Mouse (Mus musculus): ENCODE measurements around the gene Olfr649. TPM values are rescaled to one million over a fixed set of nuclear protein-coding genes. Genes with fewer than 3 reads are reported as not detected.

The Olfr649 gene
- polyA plus RNA-seq (2014; fragmentation: Nextera tagmentation; extraction: Ambion mirVana) = not detected in 2 replicates

DNA sequence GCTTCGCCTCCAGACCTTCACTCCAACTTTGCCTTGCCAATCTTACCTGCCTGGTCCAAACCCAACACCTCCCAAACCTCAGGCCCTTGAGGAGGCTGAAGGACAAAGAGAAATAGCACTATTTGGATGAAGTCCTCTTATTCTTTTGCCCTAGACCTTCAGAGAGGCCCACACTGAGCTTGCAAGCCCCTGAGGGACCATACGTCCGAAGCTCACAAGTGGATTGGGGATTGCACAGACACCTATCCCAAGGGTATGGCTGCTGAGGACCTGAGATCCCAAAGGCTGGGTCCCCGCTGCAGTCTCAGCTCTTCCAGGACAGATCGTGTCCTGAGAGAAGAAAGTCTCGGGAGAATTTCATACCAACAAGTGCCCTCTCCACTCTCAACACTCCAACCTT, at the start of gene Olfr649:
Olfr649 (minus strand) TSS at position 101 of the 400 bp plus-strand sequence.
- no peak within 1 kb of the TSS for H3K4me2 ChIP-seq (ENCODE audit: low read depth, low read length)
- no peak within 1 kb of the TSS for H3K4me3 ChIP-seq (ENCODE audit: low read depth, low read length)
- WGBS = 86% methylated on average over 6 of the region's 6 CpGs

DNA sequence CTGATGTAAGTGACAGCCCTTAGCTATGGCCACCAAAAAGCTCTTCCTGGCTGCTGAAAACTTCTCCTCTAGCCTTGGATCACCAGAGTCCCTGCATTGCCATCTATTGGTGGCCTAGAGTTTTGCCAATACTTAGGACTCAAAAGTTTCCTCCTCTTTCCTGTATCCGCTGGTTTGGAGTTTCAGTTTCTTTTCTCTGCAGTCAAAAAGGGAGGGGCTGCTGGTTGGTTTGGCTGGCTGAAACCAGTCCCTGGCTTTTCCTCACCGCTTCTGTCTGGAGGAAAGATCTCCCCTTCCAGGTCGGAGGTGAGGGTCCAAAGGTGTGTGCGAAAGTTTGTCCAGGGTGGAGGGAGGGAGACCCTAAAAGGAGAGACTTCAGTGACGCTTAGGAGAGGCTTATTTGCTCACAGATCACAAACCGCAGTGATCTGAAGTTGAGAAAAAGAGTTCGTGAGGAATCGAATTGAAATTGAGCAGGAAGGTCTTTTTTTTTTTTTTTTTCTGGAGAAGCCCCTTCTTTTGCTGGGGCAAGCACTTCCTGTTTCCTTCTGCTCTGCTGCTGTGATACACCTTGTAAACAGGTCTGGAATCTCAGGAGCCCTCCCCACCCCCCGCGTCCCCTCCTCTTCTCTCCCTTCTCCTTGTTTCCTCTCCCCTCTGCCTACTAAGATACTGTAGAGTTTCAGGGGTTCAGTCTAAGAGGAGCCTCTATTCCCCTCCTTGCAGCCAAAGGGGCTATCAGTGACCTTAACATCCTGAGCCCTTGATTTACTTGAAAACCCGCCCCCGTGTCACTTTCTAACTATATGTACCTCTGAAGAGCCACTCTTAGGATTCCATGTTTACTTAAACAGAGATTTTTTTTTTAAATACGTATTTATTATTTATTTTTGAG, 48.7 kb upstream of the Olfr649 start, which contains the start of gene Trim34a:
Trim34a (plus strand) TSS at position 171 of the 895 bp plus-strand sequence.
- peak; percentile 44; the same call in 1 of the 2 replicates for ATAC-seq (ENCODE audit: low read depth)
- H3K4me2 ChIP-seq (ENCODE audit: low read depth, low read length) = peak within 1 kb of the TSS; percentile 33
- H3K36me3 ChIP-seq (ENCODE audit: control insufficient read depth, insufficient read depth, low read length) = no peaks in the 10 kb centered on the region
- H3K27me3 ChIP-seq (ENCODE audit: control insufficient read depth, insufficient read depth, low read length) = no peaks in the 10 kb centered on the region
- WGBS = 9% methylated on average over 13 of the region's 13 CpGs
- no peak within 1 kb of the TSS for H3K9ac ChIP-seq (replicated peaks; ENCODE audit: low read depth, low read length)
- no peaks in the 10 kb centered on the region for H3K9me3 ChIP-seq (ENCODE audit: control insufficient read depth, low read length)
- H3K4me3 ChIP-seq (ENCODE audit: low read depth, low read length) = peak within 1 kb of the TSS; percentile 25
- no peak within 1 kb of the TSS for H3K27ac ChIP-seq (ENCODE audit: low read depth, low read length)
- no peaks in the 10 kb centered on the region for H3K4me1 ChIP-seq (ENCODE audit: control insufficient read depth, insufficient read depth, low read length)

More for the DNA sequence above, at the start of gene Olfr649:
- Histone ChIP-seq H3K9me3 (ENCODE audit: control insufficient read depth, low read length) (no peaks in the 10 kb centered on the region), H3K27ac (ENCODE audit: low read depth, low read length) (no peak within 1 kb of the TSS), H3K27me3 (ENCODE audit: control insufficient read depth, insufficient read depth, low read length) (no peaks in the 10 kb centered on the region), H3K36me3 (ENCODE audit: control insufficient read depth, insufficient read depth, low read length) (no peaks in the 10 kb centered on the region), H3K9ac (replicated peaks; ENCODE audit: low read depth, low read length) (no peak within 1 kb of the TSS), H3K4me1 (ENCODE audit: control insufficient read depth, insufficient read depth, low read length) (no peaks in the 10 kb centered on the region)
- ATAC-seq (ENCODE audit: low read depth) = no peak

DNA sequence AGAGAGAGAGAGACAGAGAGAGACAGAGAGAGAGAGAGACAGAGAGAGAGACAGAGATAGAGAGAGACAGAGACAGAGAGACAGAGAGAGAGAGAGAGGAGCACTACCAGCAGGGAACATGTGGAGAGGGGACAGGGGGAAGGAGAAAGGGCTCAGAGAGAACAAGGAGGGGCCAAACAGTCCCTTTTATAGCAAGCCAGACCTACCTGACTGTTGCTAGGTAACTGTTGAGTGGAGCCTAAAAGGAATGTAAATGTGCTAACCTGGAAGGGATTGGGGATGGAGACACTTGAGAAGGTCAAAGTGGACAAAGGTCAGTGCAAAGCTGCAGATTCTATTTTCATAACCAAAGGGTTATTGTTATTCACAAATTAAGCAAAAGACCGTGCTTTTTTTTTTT, 47.8 kb upstream of the Olfr649 start:
- no peak for ATAC-seq (ENCODE audit: low read depth)
- H3K27ac ChIP-seq (ENCODE audit: low read depth, low read length) = no peak overlapping the region
- H3K27me3 ChIP-seq (ENCODE audit: control insufficient read depth, insufficient read depth, low read length) = no peaks in the 10 kb centered on the region
- WGBS = 45% methylated on average over 1 of the region's 1 CpGs
- no peak overlapping the region for H3K4me3 ChIP-seq (ENCODE audit: low read depth, low read length)
- H3K36me3 ChIP-seq (ENCODE audit: control insufficient read depth, insufficient read depth, low read length) = no peaks in the 10 kb centered on the region
- no peaks in the 10 kb centered on the region for H3K9me3 ChIP-seq (ENCODE audit: control insufficient read depth, low read length)
- H3K9ac ChIP-seq (replicated peaks; ENCODE audit: low read depth, low read length) = no peak overlapping the region
- no peaks in the 10 kb centered on the region for H3K4me1 ChIP-seq (ENCODE audit: control insufficient read depth, insufficient read depth, low read length)
- H3K4me2 ChIP-seq (ENCODE audit: low read depth, low read length) = no peak overlapping the region; the same call in 1 of the 2 replicates

DNA sequence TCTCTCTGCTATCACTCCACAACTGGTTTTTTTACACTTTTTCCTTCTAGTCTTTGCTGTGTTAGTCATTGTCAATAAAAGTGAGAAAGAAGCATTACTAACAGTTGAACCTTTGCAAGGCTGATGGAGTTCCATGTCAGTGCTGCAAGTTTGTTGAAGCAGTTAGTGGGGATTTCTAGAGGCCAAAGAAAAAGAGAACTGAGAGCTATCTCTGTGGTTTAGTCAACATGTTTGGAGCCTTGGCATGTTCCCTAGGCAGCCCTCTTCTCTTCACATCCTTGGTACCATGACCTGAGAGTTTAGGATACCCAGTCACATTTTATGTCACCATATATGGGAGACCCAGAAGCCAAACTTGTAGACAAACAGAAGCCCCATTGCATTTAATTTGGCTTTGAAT, 45.1 kb upstream of the Olfr649 start:
- H3K4me1 ChIP-seq (ENCODE audit: control insufficient read depth, insufficient read depth, low read length) = no peaks in the 10 kb centered on the region
- no peaks in the 10 kb centered on the region for H3K9me3 ChIP-seq (ENCODE audit: control insufficient read depth, low read length)
- H3K27me3 ChIP-seq (ENCODE audit: control insufficient read depth, insufficient read depth, low read length) = no peaks in the 10 kb centered on the region
- H3K4me2 ChIP-seq (ENCODE audit: low read depth, low read length) = no peak overlapping the region
- H3K27ac ChIP-seq (ENCODE audit: low read depth, low read length) = no peak overlapping the region
- ATAC-seq (ENCODE audit: low read depth) = no peak
- H3K9ac ChIP-seq (replicated peaks; ENCODE audit: low read depth, low read length) = no peak overlapping the region
- H3K4me3 ChIP-seq (ENCODE audit: low read depth, low read length) = no peak overlapping the region
- no peaks in the 10 kb centered on the region for H3K36me3 ChIP-seq (ENCODE audit: control insufficient read depth, insufficient read depth, low read length)

DNA sequence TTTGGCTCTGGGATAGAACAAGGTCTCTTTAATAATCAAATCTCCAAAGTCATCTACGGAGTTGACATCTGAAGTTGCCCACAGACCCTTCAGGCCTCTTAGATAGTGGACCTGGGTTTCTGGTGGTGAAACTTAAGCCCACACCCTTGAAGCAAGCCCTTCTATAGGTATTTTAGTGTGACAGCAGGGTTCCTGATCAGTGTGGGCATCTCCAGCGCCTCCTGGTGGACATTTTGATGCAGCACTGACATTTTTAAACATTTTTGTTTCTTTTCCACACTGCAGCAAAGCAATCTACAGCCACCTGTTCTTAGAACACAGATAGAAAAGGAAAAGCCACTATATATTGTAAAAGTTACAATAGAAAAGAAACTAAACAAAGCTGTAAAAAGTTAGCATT, 35.4 kb upstream of the Olfr649 start:
- H3K4me2 ChIP-seq (ENCODE audit: low read depth, low read length) = no peak overlapping the region
- no peaks in the 10 kb centered on the region for H3K4me1 ChIP-seq (ENCODE audit: control insufficient read depth, insufficient read depth, low read length)
- H3K9ac ChIP-seq (replicated peaks; ENCODE audit: low read depth, low read length) = no peak overlapping the region
- no peak overlapping the region for H3K27ac ChIP-seq (ENCODE audit: low read depth, low read length)
- no peak overlapping the region for H3K4me3 ChIP-seq (ENCODE audit: low read depth, low read length)
- no peaks in the 10 kb centered on the region for H3K9me3 ChIP-seq (ENCODE audit: control insufficient read depth, low read length)
- 37% methylated on average over 2 of the region's 2 CpGs for WGBS
- H3K27me3 ChIP-seq (ENCODE audit: control insufficient read depth, insufficient read depth, low read length) = no peaks in the 10 kb centered on the region
- no peaks in the 10 kb centered on the region for H3K36me3 ChIP-seq (ENCODE audit: control insufficient read depth, insufficient read depth, low read length)
- no peak for ATAC-seq (ENCODE audit: low read depth)

DNA sequence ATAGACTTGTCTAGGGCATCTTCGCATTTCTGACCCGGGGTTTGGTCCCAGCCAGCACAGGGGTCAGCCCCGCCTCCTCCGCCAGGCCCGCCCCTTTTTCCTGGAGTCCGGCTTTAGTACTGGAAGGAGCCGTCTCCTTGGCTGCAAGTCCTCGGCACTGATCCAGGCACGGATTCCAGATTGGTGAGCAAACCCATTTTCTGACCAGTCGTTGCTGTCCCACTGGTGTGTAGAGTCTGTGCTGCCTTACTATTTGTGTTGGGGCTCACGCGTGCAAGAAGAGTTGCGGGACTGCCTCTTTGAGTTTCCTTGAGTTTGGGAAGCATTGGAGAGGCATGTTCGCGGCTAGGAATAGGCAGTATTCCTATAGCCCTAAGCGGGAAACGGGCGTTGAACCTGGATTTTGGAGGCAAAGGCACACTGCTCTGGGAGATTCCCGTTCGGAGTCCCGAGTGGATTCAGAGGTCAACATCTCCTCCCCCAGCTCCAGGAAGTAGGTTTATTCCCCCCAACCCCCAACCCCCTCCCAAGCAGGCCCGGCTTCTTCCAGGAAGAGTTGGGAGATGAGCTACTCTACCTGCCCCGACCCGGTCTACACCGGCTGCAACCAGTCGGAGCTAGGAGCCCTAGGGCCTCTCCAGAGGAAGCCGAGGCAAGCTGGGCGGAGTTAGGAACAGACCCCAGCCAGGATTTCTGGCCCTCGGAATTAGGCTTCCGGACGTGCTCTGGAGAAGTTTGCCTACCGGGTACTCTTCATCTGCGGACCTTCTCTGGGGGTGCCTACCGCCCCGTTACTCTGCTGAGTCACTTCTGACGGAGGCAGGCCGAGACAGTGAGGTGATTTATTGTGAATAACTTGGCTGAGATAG, 23.1 kb upstream of the Olfr649 start, which contains the start of gene Trim6:
Trim6 (plus strand) TSS at position 93 of the 869 bp plus-strand sequence.
- no peak within 1 kb of the TSS for H3K27ac ChIP-seq (ENCODE audit: low read depth, low read length)
- H3K4me3 ChIP-seq (ENCODE audit: low read depth, low read length) = peak within 1 kb of the TSS; percentile 2
- no peaks in the 10 kb centered on the region for H3K9me3 ChIP-seq (ENCODE audit: control insufficient read depth, low read length)
- peak; percentile 65; the same call in 1 of the 2 replicates for ATAC-seq (ENCODE audit: low read depth)
- H3K27me3 ChIP-seq (ENCODE audit: control insufficient read depth, insufficient read depth, low read length) = no peaks in the 10 kb centered on the region
- H3K9ac ChIP-seq (replicated peaks; ENCODE audit: low read depth, low read length) = no peak within 1 kb of the TSS
- no peaks in the 10 kb centered on the region for H3K4me1 ChIP-seq (ENCODE audit: control insufficient read depth, insufficient read depth, low read length)
- H3K4me2 ChIP-seq (ENCODE audit: low read depth, low read length) = peak within 1 kb of the TSS; percentile 37
- no peaks in the 10 kb centered on the region for H3K36me3 ChIP-seq (ENCODE audit: control insufficient read depth, insufficient read depth, low read length)
- WGBS = 2% methylated on average over 37 of the region's 37 CpGs

DNA sequence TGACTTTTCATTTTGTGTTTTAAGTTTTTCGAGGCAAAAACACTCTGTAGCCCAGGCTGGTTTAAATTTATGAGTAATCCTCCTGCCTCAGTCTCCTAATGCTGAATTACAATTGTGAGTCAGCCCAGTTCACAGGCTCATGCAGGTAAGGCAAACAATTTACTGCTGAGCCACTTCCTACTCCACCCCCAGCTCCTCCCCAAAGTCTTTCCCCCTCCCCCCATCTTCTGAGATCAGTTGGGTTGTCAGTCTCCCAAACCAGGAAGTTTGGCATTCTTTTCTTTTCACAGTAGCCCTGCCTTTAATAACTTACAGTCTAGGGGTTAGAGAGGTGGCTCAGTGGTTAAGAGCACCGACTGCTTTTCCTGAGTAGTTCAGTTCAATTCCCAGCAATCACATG, 22.1 kb upstream of the Olfr649 start:
- H3K27me3 ChIP-seq (ENCODE audit: control insufficient read depth, insufficient read depth, low read length) = no peaks in the 10 kb centered on the region
- no peak overlapping the region for H3K4me3 ChIP-seq (ENCODE audit: low read depth, low read length)
- H3K4me1 ChIP-seq (ENCODE audit: control insufficient read depth, insufficient read depth, low read length) = no peaks in the 10 kb centered on the region
- no peaks in the 10 kb centered on the region for H3K36me3 ChIP-seq (ENCODE audit: control insufficient read depth, insufficient read depth, low read length)
- WGBS = 87% methylated on average over 2 of the region's 2 CpGs
- no peak for ATAC-seq (ENCODE audit: low read depth)
- H3K9ac ChIP-seq (replicated peaks; ENCODE audit: low read depth, low read length) = no peak overlapping the region
- no peaks in the 10 kb centered on the region for H3K9me3 ChIP-seq (ENCODE audit: control insufficient read depth, low read length)
- H3K27ac ChIP-seq (ENCODE audit: low read depth, low read length) = no peak overlapping the region
- no peak overlapping the region for H3K4me2 ChIP-seq (ENCODE audit: low read depth, low read length)

DNA sequence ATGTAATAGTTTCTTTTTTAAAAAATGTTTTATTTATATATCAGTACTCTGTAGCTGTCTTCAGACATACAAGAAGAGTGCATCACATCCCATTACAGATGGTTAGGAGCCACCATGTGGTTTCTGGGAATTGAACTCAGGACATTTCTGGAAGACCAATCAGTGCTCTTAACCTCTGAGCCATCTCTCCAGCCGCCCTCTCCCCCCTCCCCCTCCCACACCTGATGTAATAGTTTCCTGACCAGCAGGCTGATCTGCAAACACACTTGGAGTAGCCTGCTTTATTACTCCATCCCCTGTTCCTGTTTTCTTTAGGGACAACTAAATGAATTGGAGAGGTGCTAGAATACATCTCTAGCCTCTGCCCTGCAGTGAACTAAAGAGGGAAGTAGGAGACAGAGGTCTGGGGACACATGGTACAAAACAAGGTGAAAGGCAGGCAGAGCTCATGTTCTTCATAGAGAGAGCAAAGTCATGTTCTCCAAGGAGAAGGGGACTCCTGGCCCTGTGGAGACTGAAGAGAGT, 20.3 kb upstream of the Olfr649 start:
- H3K4me1 ChIP-seq (ENCODE audit: control insufficient read depth, insufficient read depth, low read length) = no peaks in the 10 kb centered on the region
- 59% methylated on average over 1 of the region's 1 CpGs for WGBS
- no peak overlapping the region for H3K27ac ChIP-seq (ENCODE audit: low read depth, low read length)
- H3K9me3 ChIP-seq (ENCODE audit: control insufficient read depth, low read length) = no peaks in the 10 kb centered on the region
- ATAC-seq (ENCODE audit: low read depth) = no peak
- H3K4me3 ChIP-seq (ENCODE audit: low read depth, low read length) = no peak overlapping the region
- H3K9ac ChIP-seq (replicated peaks; ENCODE audit: low read depth, low read length) = no peak overlapping the region
- no peak overlapping the region for H3K4me2 ChIP-seq (ENCODE audit: low read depth, low read length)
- H3K36me3 ChIP-seq (ENCODE audit: control insufficient read depth, insufficient read depth, low read length) = no peaks in the 10 kb centered on the region
- H3K27me3 ChIP-seq (ENCODE audit: control insufficient read depth, insufficient read depth, low read length) = no peaks in the 10 kb centered on the region
